Mouse (Mus musculus): Measurements from ENCODE around the gene Dad1. TPM values are rescaled to one million over a fixed set of nuclear protein-coding genes. Genes with fewer than 3 reads are reported as not detected.
A peak's percentile ranks its signal among the peaks of the same experiment; 100 is the strongest.
"Not testable (repeated sequence)": the region's sequence is repeated elsewhere in the genome, so short reads cannot be mapped to it uniquely, and the experiment has no call there.

Dad1 gene
- polyA plus RNA-seq, 1 experiment from 2014 or later: 374 TPM

GRCm38 (mm10) chr14:54230638-54231150 is 23.2 kb downstream of the Dad1 start:
- no peak for ATAC-seq (ENCODE audit: low FRiP score, low read depth)
- no peaks in the 10 kb centered on the region for H3K27me3 ChIP-seq
- H3K27ac ChIP-seq (replicated peaks): no peak overlapping the region
- 79% methylated on average over 14 of the region's 14 CpGs for WGBS
- no peak overlapping the region for H3K9ac ChIP-seq
- H3K4me2 ChIP-seq: no peak overlapping the region
- no peak overlapping the region for H3K4me3 ChIP-seq
- H3K36me3 ChIP-seq: 0 out of 2 replicates have a peak, but pooled peaks cover 3% of the 10 kb centered on the region
- no peaks in the 10 kb centered on the region for H3K9me3 ChIP-seq
- peaks cover 29% of the 10 kb centered on the region for H3K4me1 ChIP-seq (replicated peaks)

- ATAC-seq (ENCODE audit: low FRiP score, low read depth): not testable (repeated sequence)
These were observed 24.1 kb downstream of the Dad1 start for GRCm38 (mm10) chr14:54229849-54230248.

GRCm38 (mm10) chr14:54228933-54229713 is 24.8 kb downstream of the Dad1 start:
- peak overlapping the region; percentile 69 for H3K27ac ChIP-seq (replicated peaks)
- peak overlapping the region; percentile 34 for H3K9ac ChIP-seq
- peak overlapping the region; percentile 25 for H3K4me3 ChIP-seq
- peak; percentile 29; the same call in 1 of the 2 replicates for ATAC-seq (ENCODE audit: low FRiP score, low read depth)
- H3K4me2 ChIP-seq: peak overlapping the region; percentile 55
- no peaks in the 10 kb centered on the region for H3K36me3 ChIP-seq
- 7% methylated on average over 25 of the region's 25 CpGs for WGBS
- H3K4me1 ChIP-seq (replicated peaks): peaks cover 38% of the 10 kb centered on the region
- no peaks in the 10 kb centered on the region for H3K27me3 ChIP-seq
- H3K9me3 ChIP-seq: no peaks in the 10 kb centered on the region

More at GRCm38 (mm10) chr14:54229849-54230248, 24.1 kb downstream of the Dad1 start:
- peaks cover 33% of the 10 kb centered on the region for H3K4me1 ChIP-seq (replicated peaks)
- H3K4me3 ChIP-seq; H3K27ac ChIP-seq (replicated peaks); H3K9ac ChIP-seq; H3K27me3 ChIP-seq; H3K36me3 ChIP-seq; H3K9me3 ChIP-seq; H3K4me2 ChIP-seq: not testable (repeated sequence)
- 85% methylated on average over 3 of the region's 4 CpGs for WGBS

GRCm38 (mm10) chr14:54228501-54228900 is 25.4 kb downstream of the Dad1 start:
- Histone ChIP-seq H3K27me3 (no peaks in the 10 kb centered on the region), H3K4me3 (peak overlapping the region; percentile 25; the same call in 1 of the 2 replicates), H3K4me1 (replicated peaks) (peaks cover 38% of the 10 kb centered on the region), H3K27ac (replicated peaks) (peak overlapping the region; percentile 69), H3K9ac (peak overlapping the region; percentile 34; the same call in 1 of the 2 replicates), H3K9me3 (no peaks in the 10 kb centered on the region), H3K36me3 (no peaks in the 10 kb centered on the region), H3K4me2 (peak overlapping the region; percentile 55)
- WGBS: 8% methylated on average over 7 of the region's 7 CpGs
- ATAC-seq (ENCODE audit: low FRiP score, low read depth): no peak

GRCm38 (mm10) chr14:54227911-54228451 is 25.9 kb downstream of the Dad1 start:
- peak; percentile 47 for ATAC-seq (ENCODE audit: low FRiP score, low read depth)
- Histone ChIP-seq H3K27ac (replicated peaks) (peak overlapping the region; percentile 69), H3K9ac (peak overlapping the region; percentile 32; the same call in 1 of the 2 replicates), H3K36me3 (no peaks in the 10 kb centered on the region), H3K4me1 (replicated peaks) (peaks cover 34% of the 10 kb centered on the region), H3K4me3 (peak overlapping the region; percentile 25), H3K4me2 (peak overlapping the region; percentile 55), H3K27me3 (no peaks in the 10 kb centered on the region), H3K9me3 (no peaks in the 10 kb centered on the region)
- 1% methylated on average over 10 of the region's 10 CpGs for WGBS

GRCm38 (mm10) chr14:54226911-54227811 is 26.7 kb downstream of the Dad1 start:
- ATAC-seq (ENCODE audit: low FRiP score, low read depth): no peak
- peaks cover 29% of the 10 kb centered on the region for H3K4me1 ChIP-seq (replicated peaks)
- H3K9ac ChIP-seq: no peak overlapping the region
- no peak overlapping the region for H3K4me3 ChIP-seq
- H3K27me3 ChIP-seq: no peaks in the 10 kb centered on the region
- no peaks in the 10 kb centered on the region for H3K36me3 ChIP-seq
- WGBS: 55% methylated on average over 16 of the region's 16 CpGs
- peak overlapping the region; percentile 55 for H3K4me2 ChIP-seq
- no peaks in the 10 kb centered on the region for H3K9me3 ChIP-seq
- H3K27ac ChIP-seq (replicated peaks): no peak overlapping the region

GRCm38 (mm10) chr14:54225725-54226124 is 28.2 kb downstream of the Dad1 start:
- Histone ChIP-seq H3K9ac (no peak overlapping the region), H3K27me3 (no peaks in the 10 kb centered on the region), H3K36me3 (no peaks in the 10 kb centered on the region), H3K4me2 (no peak overlapping the region), H3K27ac (replicated peaks) (peak overlapping the region; percentile 35; the same call in 1 of the 2 replicates), H3K4me1 (replicated peaks) (peaks cover 25% of the 10 kb centered on the region), H3K9me3 (no peaks in the 10 kb centered on the region), H3K4me3 (no peak overlapping the region)
- WGBS: 70% methylated on average over 11 of the region's 11 CpGs
- no peak for ATAC-seq (ENCODE audit: low FRiP score, low read depth)

GRCm38 (mm10) chr14:54224484-54225467 is 29.1 kb downstream of the Dad1 start:
- Histone ChIP-seq H3K9ac (no peak overlapping the region), H3K4me3 (no peak overlapping the region), H3K27ac (replicated peaks) (peak overlapping the region; percentile 36), H3K4me1 (replicated peaks) (peaks cover 25% of the 10 kb centered on the region), H3K9me3 (no peaks in the 10 kb centered on the region), H3K4me2 (no peak overlapping the region), H3K36me3 (no peaks in the 10 kb centered on the region), H3K27me3 (no peaks in the 10 kb centered on the region)
- 41% methylated on average over 16 of the region's 16 CpGs for WGBS
- peak; percentile 27; the same call in 1 of the 2 replicates for ATAC-seq (ENCODE audit: low FRiP score, low read depth)

GRCm38 (mm10) chr14:54224064-54224417 is 29.9 kb downstream of the Dad1 start:
- no peak overlapping the region for H3K9ac ChIP-seq
- no peak for ATAC-seq (ENCODE audit: low FRiP score, low read depth)
- no peaks in the 10 kb centered on the region for H3K27me3 ChIP-seq
- H3K9me3 ChIP-seq: no peaks in the 10 kb centered on the region
- no peak overlapping the region for H3K4me3 ChIP-seq
- no peak overlapping the region for H3K27ac ChIP-seq (replicated peaks)
- H3K4me2 ChIP-seq: no peak overlapping the region
- peaks cover 25% of the 10 kb centered on the region for H3K4me1 ChIP-seq (replicated peaks)
- H3K36me3 ChIP-seq: no peaks in the 10 kb centered on the region
- WGBS: 90% methylated on average over 5 of the region's 5 CpGs

GRCm38 (mm10) chr14:54223315-54224063 is 30.4 kb downstream of the Dad1 start:
- no peaks in the 10 kb centered on the region for H3K27me3 ChIP-seq
- no peak for ATAC-seq (ENCODE audit: low FRiP score, low read depth)
- no peak overlapping the region for H3K27ac ChIP-seq (replicated peaks)
- H3K9me3 ChIP-seq: no peaks in the 10 kb centered on the region
- H3K4me1 ChIP-seq (replicated peaks): peaks cover 22% of the 10 kb centered on the region
- H3K4me3 ChIP-seq: no peak overlapping the region
- H3K9ac ChIP-seq: no peak overlapping the region
- 62% methylated on average over 13 of the region's 13 CpGs for WGBS
- no peak overlapping the region for H3K4me2 ChIP-seq
- no peaks in the 10 kb centered on the region for H3K36me3 ChIP-seq

All from hindbrain, embryonic 15.5 days (tissue).